Mouse (Mus musculus) ES-E14 (cell line): ENCODE results near the gene Dcaf8. TPM values are rescaled to one million over a fixed set of nuclear protein-coding genes. Genes with fewer than 3 reads are reported as not detected.

Experiments used
- DNase-seq: peaks from one replicate; pipeline ENCODE4 v3.0.0-alpha.2; 2013; ENCODE audit warnings: low read depth, low spot score
- H3K27ac ChIP-seq: 2 replicates; pipeline ENCODE4 v1.5.1; 2012; ENCODE audit warnings: low read depth, mild to moderate bottlenecking, low read length, moderate library complexity, mixed read lengths; ENCODE audit not compliant: poor library complexity, insufficient read depth, severe bottlenecking
- H3K36me3 ChIP-seq: 2 replicates; pipeline ENCODE4 v1.6.1; 2012; ENCODE audit warnings: mild to moderate bottlenecking, low read length, moderate library complexity, mixed read lengths; ENCODE audit not compliant: control insufficient read depth, poor library complexity, insufficient read depth, severe bottlenecking
- H3K4me1 ChIP-seq, 2 experiments: fragments of 150-350 bp in 1 of 2; sonication (generic) in 1 of 2; 2 replicates each; pipeline ENCODE4 v1.6.1; 2012; ENCODE audit warnings: low read length in 2 of 2, mild to moderate bottlenecking in 1 of 2, mixed read lengths in 1 of 2; ENCODE audit not compliant: control insufficient read depth in 2 of 2, insufficient read depth in 2 of 2, poor library complexity in 1 of 2
- H3K4me3 ChIP-seq, 2 experiments: fragments of 150-350 bp in 1 of 2; sonication (generic) in 1 of 2; 2 replicates each; pipeline ENCODE4 v1.5.1; 2012; ENCODE audit warnings: low read length in 2 of 2, low read depth in 1 of 2, mild to moderate bottlenecking in 1 of 2, mixed read lengths in 1 of 2; ENCODE audit not compliant: insufficient read depth in 1 of 2, poor library complexity in 1 of 2, severe bottlenecking in 1 of 2
- H3K9ac ChIP-seq: 2 replicates; pipeline ENCODE4 v1.6.1; 2012; ENCODE audit warnings: low read depth, mild to moderate bottlenecking, low read length, mixed read lengths; ENCODE audit not compliant: poor library complexity, insufficient read depth, severe bottlenecking
- H3K9me3 ChIP-seq: fragments of 150-350 bp; sonication (generic); 2 replicates; pipeline ENCODE4 v1.6.1; 2012; ENCODE audit warnings: low read depth, mild to moderate bottlenecking, low read length; ENCODE audit not compliant: control insufficient read depth, insufficient read depth
- CHD2 ChIP-seq: IDR thresholded peaks from 2 replicates; pipeline ENCODE4 v1.6.1; 2014; ENCODE audit warnings: mild to moderate bottlenecking, low read depth, low read length, inconsistent platforms
- HCFC1 ChIP-seq: IDR thresholded peaks from 2 replicates; pipeline ENCODE4 v1.6.1; 2012; ENCODE audit warnings: low read length, inconsistent platforms, borderline replicate concordance; ENCODE audit not compliant: insufficient read depth
- MAFK ChIP-seq: IDR thresholded peaks from 2 replicates; pipeline ENCODE4 v1.6.1; 2014; ENCODE audit warnings: mild to moderate bottlenecking, low read depth, low read length, inconsistent platforms; ENCODE audit not compliant: insufficient read depth
- ZC3H11A ChIP-seq: IDR thresholded peaks from 2 replicates; pipeline ENCODE4 v1.6.1; 2012; ENCODE audit warnings: low read depth, mild to moderate bottlenecking, inconsistent platforms, low read length, borderline replicate concordance
- ZNF384 ChIP-seq: IDR thresholded peaks from 2 replicates; pipeline ENCODE4 v1.6.1; 2012; ENCODE audit warnings: low read depth, low read length, inconsistent platforms
- in situ Hi-C, 2 experiments: fragments of 600-800 bp; cut with MboI; formaldehyde crosslinking; loops; one replicate each; pipeline ENCODE4 v1.15.1; 2025; ENCODE audit warnings: low sequenced_read_pairs in 2 of 2, inconsistent platforms in 1 of 2; ENCODE audit not compliant: unreplicated experiment in 2 of 2
- total RNA-seq: library from RNA; depleted of rRNA; stranded (reverse); fragments of 300-350 nt; gene quantifications from 2 replicates; pipeline ENCODE4 v1.2.3, GENCODE M21; 2012

Gene Dcaf8
- total RNA-seq, 1 experiment: 58.0 TPM

GRCm38 (mm10) chr1:172107777-172108477 lies 40.0 kb upstream of the Dcaf8 start:
- Histone ChIP-seq H3K36me3 (peaks cover 32% of the 10 kb centered on the region), H3K27ac (no peak overlapping the region), H3K9ac (no peak overlapping the region), H3K4me1 (0 out of 4 replicates have a peak, but pooled peaks cover 0 to 3% of the 10 kb centered on the region in 2 experiments), H3K4me3 (no peak overlapping the region), H3K9me3 (no peaks in the 10 kb centered on the region)
- DNase-seq: no peak
- TF ChIP-seq ZNF384 (no peak), ZC3H11A (no peak), MAFK (no peak), CHD2 (no peak), HCFC1 (no peak)
- in situ Hi-C loops: no loop called here

- H3K36me3 ChIP-seq: peaks cover 21% of the 10 kb centered on the region
- DNase-seq: no peak
Observed at GRCm38 (mm10) chr1:172116948-172117347, 30.9 kb upstream of the Dcaf8 start.

GRCm38 (mm10) chr1:172119100-172119499 lies 28.8 kb upstream of the Dcaf8 start:
- peaks cover 21% of the 10 kb centered on the region for H3K36me3 ChIP-seq
- in situ Hi-C loops: no loop called here
- H3K4me1 ChIP-seq: no peaks in the 10 kb centered on the region
- H3K27ac ChIP-seq: no peak overlapping the region
- no peak for DNase-seq
- H3K9ac ChIP-seq: no peak overlapping the region
- H3K4me3 ChIP-seq: no peak overlapping the region
- no peak for TF ChIP-seq ZNF384
- TF ChIP-seq MAFK: no peak
- TF ChIP-seq ZC3H11A: no peak
- no peak for TF ChIP-seq HCFC1
- H3K9me3 ChIP-seq: no peaks in the 10 kb centered on the region

More at GRCm38 (mm10) chr1:172116948-172117347, 30.9 kb upstream of the Dcaf8 start:
- Histone ChIP-seq H3K4me1 (no peaks in the 10 kb centered on the region), H3K27ac (no peak overlapping the region), H3K9ac (no peak overlapping the region), H3K4me3 (no peak overlapping the region), H3K9me3 (no peaks in the 10 kb centered on the region)
- in situ Hi-C loops: no loop called here
- TF ChIP-seq ZC3H11A (no peak), MAFK (no peak), CHD2 (no peak), HCFC1 (no peak), ZNF384 (no peak)

GRCm38 (mm10) chr1:172119720-172120119 lies 28.2 kb upstream of the Dcaf8 start:
- peak; percentile 25 for DNase-seq
- no peak overlapping the region for H3K9ac ChIP-seq
- H3K27ac ChIP-seq: no peak overlapping the region
- no peaks in the 10 kb centered on the region for H3K9me3 ChIP-seq
- H3K4me1 ChIP-seq: no peaks in the 10 kb centered on the region
- in situ Hi-C loops: no loop called here
- H3K4me3 ChIP-seq: no peak overlapping the region
- H3K36me3 ChIP-seq: peaks cover 21% of the 10 kb centered on the region
- TF ChIP-seq ZNF384 (no peak), CHD2 (no peak), MAFK (0 out of 2 replicates have a peak, but pooled peaks have one; percentile 30), ZC3H11A (peak; percentile 73), HCFC1 (no peak)

- in situ Hi-C loops: no loop called here
- TF ChIP-seq ZNF384: no peak
- DNase-seq: no peak
- no peak overlapping the region for H3K27ac ChIP-seq
- H3K9ac ChIP-seq: no peak overlapping the region
- no peak overlapping the region for H3K4me3 ChIP-seq
- peaks cover 11% of the 10 kb centered on the region for H3K36me3 ChIP-seq
- H3K9me3 ChIP-seq: no peaks in the 10 kb centered on the region
- H3K4me1 ChIP-seq: peaks cover 0 to 4% of the 10 kb centered on the region in 2 experiments; a peak in 1 of 4 replicates
Observed at GRCm38 (mm10) chr1:172122671-172123070, 25.2 kb upstream of the Dcaf8 start.
